Mouse (Mus musculus) stomach, postnatal 0 days (tissue): Measurements from ENCODE around the gene Appbp2. TPM values are rescaled to one million over a fixed set of nuclear protein-coding genes. Genes with fewer than 3 reads are reported as not detected.
A peak's percentile ranks its signal among the peaks of the same experiment; 100 is the strongest.

Experiments
- ATAC-seq: fragments of 200-750 bp; cut with Nextera tagmentation; 2 replicates; pipeline ENCODE4 v1.8.0; 2017; ENCODE audit not compliant: low FRiP score, low TSS enrichment
- DNase-seq: peaks from one replicate; pipeline ENCODE4 v3.0.0-alpha.2; 2016; ENCODE audit warnings: low spot score
- H3K27ac ChIP-seq: fragments of 300-500 bp; sonication (generic); replicated peaks from 2 replicates; pipeline ENCODE4 v1.5.1; 2014; ENCODE audit warnings: mild to moderate bottlenecking, control low read depth
- H3K27me3 ChIP-seq: fragments of 300-500 bp; sonication (generic); 2 replicates; pipeline ENCODE4 v1.6.1; 2014; ENCODE audit warnings: low read length; ENCODE audit not compliant: control insufficient read depth, insufficient read depth
- H3K36me3 ChIP-seq: fragments of 300-500 bp; sonication (generic); 2 replicates; pipeline ENCODE4 v1.6.1; 2014; ENCODE audit warnings: low read length, mixed read lengths; ENCODE audit not compliant: control insufficient read depth, insufficient read depth
- H3K4me1 ChIP-seq: fragments of 300-500 bp; sonication (generic); replicated peaks from 2 replicates; pipeline ENCODE4 v1.6.1; 2014; ENCODE audit warnings: antibody characterized with exemption; ENCODE audit not compliant: control insufficient read depth, insufficient read depth
- H3K4me2 ChIP-seq: fragments of 300-500 bp; sonication (generic); replicated peaks from 2 replicates; pipeline ENCODE4 v1.6.1; 2014; ENCODE audit warnings: low read depth, mild to moderate bottlenecking, control low read depth, moderate library complexity
- H3K4me3 ChIP-seq: fragments of 300-500 bp; sonication (generic); 2 replicates; pipeline ENCODE4 v1.5.1; 2014; ENCODE audit warnings: low read depth, low read length, control low read depth
- H3K9ac ChIP-seq: fragments of 300-500 bp; sonication (generic); 2 replicates; pipeline ENCODE4 v1.6.1; 2014; ENCODE audit warnings: mild to moderate bottlenecking, low read length, control low read depth, mixed read lengths
- H3K9me3 ChIP-seq: fragments of 300-500 bp; sonication (generic); 2 replicates; pipeline ENCODE4 v1.6.1; 2016; ENCODE audit warnings: low read length; ENCODE audit not compliant: control insufficient read depth
- CTCF ChIP-seq: IDR thresholded peaks from 2 replicates; pipeline ENCODE4 v1.5.1; 2016; ENCODE audit warnings: antibody characterized with exemption, low read depth, mild to moderate bottlenecking, moderate library complexity
- EP300 ChIP-seq: optimal IDR thresholded peaks from 2 replicates; pipeline ENCODE3; 2016; ENCODE audit warnings: antibody characterized with exemption
- WGBS: fragments of 180-500 bp; shearing (Covaris S2); extraction: QIAGEN DNeasy Blood & Tissue Kit; methylation state at CpG from one replicate; pipeline ENCODE4 v1.1.7; 2014; 5-methylcytosine and 5-hydroxymethylcytosine counted together
- polyA plus RNA-seq: library from polyadenylated mRNA; unstranded; fragments of >200 nt; fragmentation: Nextera tagmentation; extraction: Ambion mirVana; gene quantifications from 2 replicates; pipeline ENCODE4 v1.2.1, GENCODE M21; 2015

The Appbp2 gene
- polyA plus RNA-seq, 1 experiment from 2014 or later: 23.1 TPM

DNA sequence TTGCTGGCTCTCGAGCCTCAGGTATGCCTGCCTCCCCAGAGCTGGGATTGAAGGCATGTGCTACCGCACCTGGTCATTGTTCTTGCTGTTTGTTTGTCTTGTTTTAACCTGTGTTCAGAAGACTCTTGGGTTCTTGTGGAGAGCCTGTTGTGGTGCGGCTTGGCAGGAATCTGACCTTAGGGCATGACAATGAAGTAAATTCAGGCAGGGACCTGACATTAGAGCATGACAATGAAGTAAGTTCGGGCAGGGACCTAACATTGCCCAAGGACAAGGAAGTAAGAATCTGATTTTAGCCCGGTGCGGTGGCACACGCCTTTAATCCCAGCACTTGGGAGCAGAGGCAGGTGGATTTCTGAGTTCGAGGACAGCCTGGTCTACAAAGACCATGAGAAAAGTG is 6.3 kb upstream of the Appbp2 start:
- H3K9ac ChIP-seq: no peak overlapping the region
- H3K27me3 ChIP-seq: no peaks in the 10 kb centered on the region
- H3K4me2 ChIP-seq: no peak overlapping the region
- no peak overlapping the region for H3K27ac ChIP-seq
- no peak overlapping the region for H3K4me3 ChIP-seq
- ATAC-seq (no peak), DNase-seq (no peak)
- TF ChIP-seq EP300: no peak
- no peak for TF ChIP-seq CTCF
- no peaks in the 10 kb centered on the region for H3K4me1 ChIP-seq
- WGBS: 78% methylated on average over 8 of the region's 8 CpGs
- no peaks in the 10 kb centered on the region for H3K9me3 ChIP-seq
- H3K36me3 ChIP-seq: no peaks in the 10 kb centered on the region

DNA sequence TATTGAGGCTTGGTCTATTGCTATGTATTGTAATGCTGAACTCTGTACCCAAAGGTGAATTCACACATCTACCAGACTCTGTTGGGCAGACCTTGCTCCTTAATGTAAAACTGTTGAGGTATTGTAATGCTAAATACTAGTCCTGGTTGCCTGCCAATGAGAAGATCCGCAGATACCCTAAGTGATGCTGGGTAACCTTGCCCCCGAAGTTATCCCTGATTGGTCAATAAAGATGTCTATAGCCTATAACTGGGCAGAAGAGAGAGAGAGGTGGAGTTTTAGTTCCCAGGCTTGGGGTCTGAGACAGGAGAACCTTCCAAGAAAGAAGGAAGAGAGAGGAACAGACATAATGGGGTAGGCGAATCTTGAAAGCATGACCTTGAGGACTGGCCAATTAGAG is 5.3 kb upstream of the Appbp2 start:
- DNase-seq (no peak), ATAC-seq (no peak)
- H3K9ac ChIP-seq: no peak overlapping the region
- no peaks in the 10 kb centered on the region for H3K9me3 ChIP-seq
- no peaks in the 10 kb centered on the region for H3K4me1 ChIP-seq
- H3K27ac ChIP-seq: no peak overlapping the region
- H3K36me3 ChIP-seq: no peaks in the 10 kb centered on the region
- H3K4me3 ChIP-seq: no peak overlapping the region
- H3K27me3 ChIP-seq: no peaks in the 10 kb centered on the region
- 90% methylated on average over 3 of the region's 3 CpGs for WGBS
- TF ChIP-seq EP300 (no peak), CTCF (no peak)
- H3K4me2 ChIP-seq: no peak overlapping the region

DNA sequence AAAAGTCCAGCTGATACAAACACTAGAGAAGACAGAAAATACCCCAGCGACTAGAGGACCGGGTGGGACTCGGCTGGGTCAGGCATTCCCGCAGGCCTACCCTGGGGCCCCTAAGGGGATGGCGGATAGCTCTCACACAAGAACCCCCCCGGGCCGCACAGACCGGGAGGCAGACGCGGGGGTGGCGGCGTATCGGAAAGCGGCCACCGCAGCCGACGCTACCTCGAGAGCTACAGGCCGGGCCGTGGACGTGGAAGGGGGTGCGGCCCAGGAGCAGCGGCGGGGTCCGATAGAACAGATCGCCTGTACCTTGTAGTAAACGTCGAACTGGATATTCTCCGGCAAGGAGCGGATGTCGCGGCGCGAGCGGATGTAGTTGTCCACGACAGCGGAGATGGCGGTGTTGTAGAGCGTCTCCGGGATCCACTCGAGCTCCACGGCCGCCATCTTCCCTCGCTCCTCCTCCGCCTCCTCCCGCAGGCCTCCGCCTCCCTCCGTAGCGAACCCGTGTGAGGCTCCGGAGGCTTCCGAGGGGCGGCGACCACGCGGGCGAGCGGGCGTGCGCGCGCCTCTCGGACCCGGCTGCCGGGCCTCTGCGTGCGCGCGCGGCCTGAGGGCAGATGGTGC is 454 bp downstream of the Appbp2 start:
- Histone ChIP-seq H3K27me3 (no peaks in the 10 kb centered on the region), H3K9me3 (no peaks in the 10 kb centered on the region), H3K36me3 (no peaks in the 10 kb centered on the region), H3K4me1 (no peaks in the 10 kb centered on the region), H3K27ac (peak overlapping the region; percentile 97), H3K9ac (peak overlapping the region; percentile 82), H3K4me2 (peak overlapping the region; percentile 67), H3K4me3 (peak overlapping the region; percentile 66)
- no peak for TF ChIP-seq EP300
- TF ChIP-seq CTCF: no peak; the same call in 1 of the 2 replicates
- ATAC-seq (peak; percentile 94), DNase-seq (peak; percentile 89)
- under 1% methylated on average over 54 of the region's 70 CpGs for WGBS

DNA sequence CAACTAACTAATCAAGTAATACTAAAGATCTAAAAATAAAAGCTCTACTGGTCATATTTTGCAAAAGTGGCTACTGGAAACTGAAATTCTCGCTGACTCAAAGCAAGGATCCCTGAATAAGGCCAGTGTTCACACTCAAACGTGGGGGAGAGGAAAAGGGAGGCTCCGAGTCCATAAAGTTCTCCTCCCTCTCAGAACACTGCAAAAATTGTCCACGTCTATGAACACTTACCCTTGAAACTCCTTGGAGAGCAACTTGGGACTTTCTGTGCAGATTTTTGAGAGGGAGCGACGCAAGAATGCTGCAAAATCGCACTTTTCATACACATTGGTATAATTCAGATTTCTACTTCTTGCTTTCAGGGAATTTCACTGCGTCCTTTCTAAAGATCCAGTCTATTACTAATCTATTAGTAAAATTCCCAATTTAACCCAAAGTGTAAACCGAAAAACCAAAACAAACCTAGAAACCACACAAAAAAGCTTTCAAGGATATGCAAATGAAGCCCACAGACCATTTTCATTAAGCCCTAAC is 1.2 kb downstream of the Appbp2 start:
- peak overlapping the region; percentile 82 for H3K9ac ChIP-seq
- peak overlapping the region; percentile 66 for H3K4me3 ChIP-seq
- TF ChIP-seq CTCF (no peak), EP300 (no peak)
- peak; percentile 26 for DNase-seq
- 4% methylated on average over 9 of the region's 9 CpGs for WGBS
- no peak for ATAC-seq
- H3K9me3 ChIP-seq: no peaks in the 10 kb centered on the region
- no peaks in the 10 kb centered on the region for H3K27me3 ChIP-seq
- H3K27ac ChIP-seq: peak overlapping the region; percentile 97
- H3K4me1 ChIP-seq: no peaks in the 10 kb centered on the region
- peak overlapping the region; percentile 67 for H3K4me2 ChIP-seq
- no peaks in the 10 kb centered on the region for H3K36me3 ChIP-seq

DNA sequence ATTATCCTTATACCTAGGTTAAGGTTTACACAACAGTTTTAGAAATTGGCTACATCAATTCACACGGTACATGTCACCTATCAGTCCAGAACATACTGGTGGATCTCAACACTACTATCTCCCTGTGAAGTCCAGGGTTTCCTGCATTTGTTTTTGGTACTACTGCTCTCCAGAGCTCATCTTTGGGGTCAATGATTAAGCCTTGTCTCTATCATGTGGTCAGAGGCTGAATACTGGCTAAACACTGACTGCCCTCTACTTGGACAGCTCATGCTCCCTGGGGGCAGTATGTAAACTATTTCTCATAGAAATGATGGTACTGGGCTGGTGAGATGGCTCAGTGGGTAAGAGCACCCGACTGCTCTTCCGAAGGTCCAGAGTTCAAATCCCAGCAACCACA is 11.7 kb downstream of the Appbp2 start:
- Histone ChIP-seq H3K27me3 (no peaks in the 10 kb centered on the region), H3K27ac (no peak overlapping the region), H3K9me3 (no peaks in the 10 kb centered on the region), H3K36me3 (no peaks in the 10 kb centered on the region), H3K4me3 (no peak overlapping the region), H3K9ac (no peak overlapping the region), H3K4me1 (no peaks in the 10 kb centered on the region), H3K4me2 (no peak overlapping the region)
- TF ChIP-seq EP300: no peak
- TF ChIP-seq CTCF: no peak
- 98% methylated on average over 3 of the region's 3 CpGs for WGBS
- no peak for ATAC-seq
- no peak for DNase-seq

DNA sequence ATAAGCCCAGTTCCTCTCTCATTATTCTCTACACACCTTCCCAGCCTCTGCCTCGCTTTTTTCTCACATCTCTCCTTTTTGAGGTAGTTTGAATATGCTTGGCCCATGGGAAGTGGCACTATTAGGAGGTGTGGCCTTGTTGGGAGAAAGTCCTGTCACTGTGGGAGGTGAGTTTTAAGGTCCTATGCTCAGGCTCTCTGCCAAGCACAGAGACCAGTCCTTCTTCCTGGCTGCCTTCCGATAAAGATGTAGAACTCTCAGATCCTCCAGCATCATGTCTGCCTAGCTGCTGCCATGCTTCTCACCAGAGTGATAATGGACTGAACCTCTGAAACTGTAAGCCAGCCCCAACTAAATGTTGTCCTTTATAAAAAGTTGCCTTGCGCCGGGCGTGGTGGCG is 12.4 kb downstream of the Appbp2 start:
- H3K9ac ChIP-seq: no peak overlapping the region
- no peak overlapping the region for H3K4me2 ChIP-seq
- no peak for DNase-seq
- ATAC-seq: no peak
- H3K4me1 ChIP-seq: no peaks in the 10 kb centered on the region
- no peak for TF ChIP-seq EP300
- no peak for TF ChIP-seq CTCF
- H3K36me3 ChIP-seq: no peaks in the 10 kb centered on the region
- WGBS: 96% methylated on average over 6 of the region's 6 CpGs
- no peaks in the 10 kb centered on the region for H3K27me3 ChIP-seq
- no peaks in the 10 kb centered on the region for H3K9me3 ChIP-seq
- H3K4me3 ChIP-seq: no peak overlapping the region
- H3K27ac ChIP-seq: no peak overlapping the region
